Mouse (Mus musculus) cerebellum, adult 9-10 months (tissue): ENCODE measurements at regions not wholly inside any gene's neighbourhood (a gene's known extent, or its start where the extent isn't known, plus 50 kb on each side); places are given as distances from the start of the nearest gene placed in this dataset.

ENCODE experiments used
- DNase-seq: peaks from one replicate; pipeline ENCODE4 v3.0.0; 2022

- no peak for DNase-seq
Measured at GRCm38 (mm10) chr6:147686927-147687326, 211.3 kb downstream of the Ccdc91 start.

GRCm38 (mm10) chr6:147698255-147698654 lies 222.6 kb downstream of the Ccdc91 start:
- DNase-seq: no peak

- no peak for DNase-seq
Measured at GRCm38 (mm10) chr6:147699449-147699848, 223.8 kb downstream of the Ccdc91 start.

- no peak for DNase-seq
Measured at GRCm38 (mm10) chr6:147700629-147701028, 225.0 kb downstream of the Ccdc91 start.

GRCm38 (mm10) chr6:147701956-147702355 lies 226.3 kb downstream of the Ccdc91 start:
- no peak for DNase-seq

- no peak for DNase-seq
Measured at GRCm38 (mm10) chr6:147704297-147704696, 228.7 kb downstream of the Ccdc91 start.

GRCm38 (mm10) chr6:147705936-147706335 lies 230.3 kb downstream of the Ccdc91 start:
- DNase-seq: no peak

GRCm38 (mm10) chr6:147706741-147707140 lies 231.1 kb downstream of the Ccdc91 start:
- DNase-seq: no peak

- peak; percentile 94 for DNase-seq
Measured at GRCm38 (mm10) chr6:147718052-147718712, 242.6 kb downstream of the Ccdc91 start.

GRCm38 (mm10) chr6:147718713-147719490 lies 243.3 kb downstream of the Ccdc91 start:
- DNase-seq: peak; percentile 72

GRCm38 (mm10) chr6:147719539-147719938 lies 243.9 kb downstream of the Ccdc91 start:
- DNase-seq: no peak

GRCm38 (mm10) chr6:147723336-147723735 lies 247.7 kb downstream of the Ccdc91 start:
- peak; percentile 48 for DNase-seq

GRCm38 (mm10) chr6:147726987-147727386 lies 251.4 kb downstream of the Ccdc91 start:
- no peak for DNase-seq

- DNase-seq: no peak
Measured at GRCm38 (mm10) chr6:147727644-147728533, 252.3 kb downstream of the Ccdc91 start.

- no peak for DNase-seq
Measured at GRCm38 (mm10) chr6:147729721-147730120, 254.1 kb downstream of the Ccdc91 start.

GRCm38 (mm10) chr6:147738621-147739325 lies 263.1 kb downstream of the Ccdc91 start:
- DNase-seq: no peak

GRCm38 (mm10) chr6:147741446-147741845 lies 265.8 kb downstream of the Ccdc91 start:
- no peak for DNase-seq

GRCm38 (mm10) chr6:147744081-147744480 lies 268.5 kb downstream of the Ccdc91 start:
- DNase-seq: no peak

GRCm38 (mm10) chr6:147745690-147746089 lies 270.1 kb downstream of the Ccdc91 start:
- DNase-seq: no peak

- no peak for DNase-seq
Measured at GRCm38 (mm10) chr6:147747945-147748344, 272.3 kb downstream of the Ccdc91 start.

- DNase-seq: no peak
Measured at GRCm38 (mm10) chr6:147752301-147752700, 276.7 kb downstream of the Ccdc91 start.

- DNase-seq: no peak
Measured at GRCm38 (mm10) chr6:147753828-147754227, 278.2 kb downstream of the Ccdc91 start.
